Mouse (Mus musculus) ZHBTc4 (cell line): ENCODE results near the gene Tgds.
A peak's percentile ranks its signal among the peaks of the same experiment; 100 is the strongest.

Source experiments
- DNase-seq: peaks from one replicate; pipeline ENCODE4 v3.0.0-alpha.2; 2011; ENCODE audit warnings: low read depth, low spot score

Gene Tgds

GRCm38 (mm10) chr14:118132642-118132977 lies at the start of gene Tgds:
Gene Tgds (minus strand): TSS chr14:118132755.
- peak; percentile 100 for DNase-seq

- peak; percentile 38 for DNase-seq
Observed at GRCm38 (mm10) chr14:118180711-118181177, 48.2 kb upstream of the Tgds start.

- DNase-seq, result peak; percentile 92
Observed at GRCm38 (mm10) chr14:118180117-118180557, 47.6 kb upstream of the Tgds start.

GRCm38 (mm10) chr14:118179701-118180100 lies 47.1 kb upstream of the Tgds start:
- no peak for DNase-seq

- DNase-seq, result no peak
Observed at GRCm38 (mm10) chr14:118179251-118179650, 46.7 kb upstream of the Tgds start.

GRCm38 (mm10) chr14:118175694-118176085 lies 43.1 kb upstream of the Tgds start:
- peak; percentile 32 for DNase-seq

- DNase-seq, result peak; percentile 91
Observed at GRCm38 (mm10) chr14:118175071-118175693, 42.6 kb upstream of the Tgds start.

GRCm38 (mm10) chr14:118173590-118174203 lies 41.1 kb upstream of the Tgds start:
- DNase-seq, result peak; percentile 39

GRCm38 (mm10) chr14:118168776-118169175 lies 36.2 kb upstream of the Tgds start:
- peak; percentile 93 for DNase-seq

- DNase-seq, result no peak
Observed at GRCm38 (mm10) chr14:118162640-118163039, 30.1 kb upstream of the Tgds start.

- no peak for DNase-seq
Observed at GRCm38 (mm10) chr14:118161751-118162150, 29.2 kb upstream of the Tgds start.

- DNase-seq, result peak; percentile 73
Observed at GRCm38 (mm10) chr14:118157146-118157545, 24.6 kb upstream of the Tgds start.

- no peak for DNase-seq
Observed at GRCm38 (mm10) chr14:118156740-118157139, 24.2 kb upstream of the Tgds start.

- DNase-seq, result peak; percentile 59
Observed at GRCm38 (mm10) chr14:118156056-118156455, 23.5 kb upstream of the Tgds start.

GRCm38 (mm10) chr14:118152294-118152651 lies 19.7 kb upstream of the Tgds start:
- no peak for DNase-seq

GRCm38 (mm10) chr14:118151651-118152293 lies 19.2 kb upstream of the Tgds start:
- no peak for DNase-seq

GRCm38 (mm10) chr14:118150656-118151551 lies 18.3 kb upstream of the Tgds start:
- DNase-seq, result no peak

- DNase-seq, result no peak
Observed at GRCm38 (mm10) chr14:118148554-118148953, 16.0 kb upstream of the Tgds start.

- DNase-seq, result no peak
Observed at GRCm38 (mm10) chr14:118148046-118148445, 15.5 kb upstream of the Tgds start.

- no peak for DNase-seq
Observed at GRCm38 (mm10) chr14:118142283-118142682, 9.7 kb upstream of the Tgds start.

GRCm38 (mm10) chr14:118137487-118137886 lies 4.9 kb upstream of the Tgds start:
- peak; percentile 69 for DNase-seq
